Mouse (Mus musculus) liver, adult 2 months (tissue): ENCODE results near the gene Rassf5. TPM values are rescaled to one million over a fixed set of nuclear protein-coding genes. Genes with fewer than 3 reads are reported as not detected.
A peak's percentile ranks its signal among the peaks of the same experiment; 100 is the strongest.

ENCODE experiments used
- DNase-seq: peaks from one replicate; pipeline ENCODE4 v3.0.0-alpha.2; 2011; ENCODE audit warnings: low read depth, low spot score; ENCODE audit errors: extremely low read depth
- H3K27ac ChIP-seq: fragments of 200-500 bp; replicated peaks from 2 replicates; pipeline ENCODE4 v1.5.1; 2012; ENCODE audit warnings: low read depth, mild to moderate bottlenecking, control low read depth, inconsistent platforms, low read length; ENCODE audit not compliant: insufficient read depth
- H3K27me3 ChIP-seq: fragments of 200-500 bp; 2 replicates; pipeline ENCODE4 v1.6.1; 2012; ENCODE audit warnings: mild to moderate bottlenecking, moderate library complexity, low read length, inconsistent platforms; ENCODE audit not compliant: control insufficient read depth, insufficient read depth
- H3K36me3 ChIP-seq: fragments of 200-500 bp; 2 replicates; pipeline ENCODE4 v1.6.1; 2012; ENCODE audit warnings: low read length, inconsistent platforms; ENCODE audit not compliant: control insufficient read depth, insufficient read depth
- H3K4me1 ChIP-seq: fragments of 200-500 bp; 2 replicates; pipeline ENCODE4 v1.6.1; 2011; ENCODE audit warnings: low read length; ENCODE audit not compliant: control insufficient read depth, insufficient read depth
- H3K4me3 ChIP-seq: fragments of 200-500 bp; 2 replicates; pipeline ENCODE4 v1.5.1; 2011; ENCODE audit warnings: low read depth, mild to moderate bottlenecking, control low read depth, low read length, moderate library complexity; ENCODE audit not compliant: insufficient read depth
- H3K79me2 ChIP-seq: fragments of 200-500 bp; 2 replicates; pipeline ENCODE4 v1.6.1; 2012; ENCODE audit warnings: inconsistent platforms, mild to moderate bottlenecking, low read length, moderate library complexity; ENCODE audit not compliant: control insufficient read depth, insufficient read depth
- H3K9ac ChIP-seq: fragments of 200-500 bp; 2 replicates; pipeline ENCODE4 v1.6.1; 2012; ENCODE audit warnings: low read depth, mild to moderate bottlenecking, control low read depth, inconsistent platforms, low read length
- CTCF ChIP-seq: fragments of 200-500 bp; IDR thresholded peaks from 2 replicates; pipeline ENCODE4 v1.5.1; 2011; ENCODE audit warnings: low read depth, low read length, control low read depth
- POLR2A ChIP-seq: fragments of 200-500 bp; IDR thresholded peaks from 2 replicates; pipeline ENCODE4 v1.6.1; 2011; ENCODE audit warnings: low read length, control low read depth; ENCODE audit not compliant: insufficient read depth; ENCODE audit errors: extremely low read depth
- WGBS: fragments of 180-500 bp; shearing (Covaris S2); methylation state at CpG from one replicate; pipeline ENCODE4 v1.1.7; 2018; 5-methylcytosine and 5-hydroxymethylcytosine counted together
- polyA plus RNA-seq: library from polyadenylated mRNA; depleted of rRNA; stranded (reverse); fragments of >200 nt; gene quantifications from 2 replicates; pipeline ENCODE4 v1.2.3, GENCODE M21; 2012
- total RNA-seq: library from RNA; depleted of rRNA; stranded (reverse); fragments of >200 nt; gene quantifications from 2 replicates; pipeline ENCODE4 v1.2.3, GENCODE M21; 2014

Gene Rassf5
- total and polyA plus RNA-seq, 2 experiments, result 3.4 to 6.1 TPM

DNA sequence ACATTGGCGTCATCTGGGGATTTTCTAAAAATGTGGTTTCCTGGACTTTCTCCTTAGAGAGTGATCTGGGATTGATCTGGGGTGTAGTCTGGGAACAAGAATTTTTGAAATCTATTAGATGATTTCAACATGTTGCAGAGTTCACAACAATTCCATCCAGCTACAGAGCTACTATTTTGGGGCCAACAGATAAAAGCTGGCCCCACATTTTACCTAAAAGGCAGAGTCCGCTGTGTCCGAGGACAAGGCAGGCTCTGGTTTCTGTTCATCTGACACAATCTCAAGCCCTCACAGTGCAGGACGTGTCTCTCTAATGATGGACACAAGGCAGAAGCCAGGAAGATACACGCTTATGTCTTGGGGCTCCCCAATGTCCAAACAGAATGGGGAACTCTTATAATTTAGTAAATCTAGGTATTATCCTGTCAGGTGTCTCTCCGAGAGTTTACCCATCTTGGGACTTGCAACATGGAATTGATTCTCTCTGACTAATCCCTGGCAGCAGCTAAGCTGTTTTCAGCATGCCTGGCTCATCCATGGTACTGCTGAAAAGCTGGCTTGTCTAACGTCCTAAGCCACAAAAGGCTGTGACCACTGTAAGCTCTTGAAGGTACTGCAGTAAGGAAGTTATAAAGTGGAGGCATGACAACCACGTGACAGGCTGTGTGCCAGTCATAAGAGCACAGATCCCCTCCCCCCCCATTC lies 60.0 kb downstream of the Rassf5 start:
- H3K27ac ChIP-seq, result peak overlapping the region; percentile 83
- 24% methylated on average over 8 of the region's 8 CpGs for WGBS
- peaks cover 31% of the 10 kb centered on the region for H3K4me1 ChIP-seq
- peak; percentile 96 for DNase-seq
- H3K79me2 ChIP-seq, result no peaks in the 10 kb centered on the region
- no peak overlapping the region for H3K4me3 ChIP-seq
- TF ChIP-seq CTCF (no peak), POLR2A (0 out of 2 replicates have a peak, but pooled peaks have one; percentile 7)
- no peaks in the 10 kb centered on the region for H3K27me3 ChIP-seq
- peak overlapping the region; percentile 27 for H3K9ac ChIP-seq
- no peaks in the 10 kb centered on the region; the same call in 1 of the 2 replicates for H3K36me3 ChIP-seq

DNA sequence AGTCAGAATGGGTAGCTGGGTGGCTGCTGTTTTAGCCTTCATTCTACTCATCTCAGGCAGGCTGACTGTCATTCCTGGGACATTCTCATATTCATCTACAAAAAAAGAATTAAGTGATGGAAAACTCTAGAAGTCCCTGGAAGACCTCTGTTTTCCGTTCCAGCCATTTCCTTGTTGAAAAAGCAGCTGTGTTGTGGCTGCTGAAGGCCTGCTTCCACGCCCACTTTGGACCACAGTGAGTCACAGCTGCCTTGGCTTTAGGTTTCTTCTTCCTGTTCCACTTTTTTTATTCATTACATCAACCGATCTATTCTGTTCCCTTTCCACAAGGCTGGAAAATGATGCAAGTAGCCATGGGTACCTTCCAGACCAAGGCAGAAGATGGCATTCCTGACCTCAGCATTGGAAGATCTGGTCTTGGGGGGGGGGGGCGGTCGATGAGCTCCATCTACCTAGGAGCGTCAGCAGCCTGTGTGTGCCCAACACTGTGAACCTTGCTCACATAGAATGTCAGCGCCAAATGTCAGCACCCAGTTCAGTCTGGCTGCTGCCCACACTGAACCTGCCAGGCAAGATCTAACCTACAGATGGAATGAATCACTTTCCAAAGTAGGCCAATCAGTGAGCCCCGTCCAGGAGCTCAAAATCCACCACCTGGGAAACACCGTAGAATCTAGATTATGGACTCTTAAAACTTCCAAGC lies 60.7 kb downstream of the Rassf5 start:
- Histone ChIP-seq H3K27ac (peak overlapping the region; percentile 81), H3K9ac (0 out of 2 replicates have a peak overlapping the region, but pooled peaks have one; percentile 21), H3K27me3 (no peaks in the 10 kb centered on the region), H3K79me2 (no peaks in the 10 kb centered on the region), H3K36me3 (no peaks in the 10 kb centered on the region; the same call in 1 of the 2 replicates), H3K4me1 (peaks cover 31% of the 10 kb centered on the region), H3K4me3 (no peak overlapping the region)
- DNase-seq, result peak; percentile 94
- TF ChIP-seq POLR2A, result no peak
- no peak for TF ChIP-seq CTCF
- 11% methylated on average over 9 of the region's 9 CpGs for WGBS

DNA sequence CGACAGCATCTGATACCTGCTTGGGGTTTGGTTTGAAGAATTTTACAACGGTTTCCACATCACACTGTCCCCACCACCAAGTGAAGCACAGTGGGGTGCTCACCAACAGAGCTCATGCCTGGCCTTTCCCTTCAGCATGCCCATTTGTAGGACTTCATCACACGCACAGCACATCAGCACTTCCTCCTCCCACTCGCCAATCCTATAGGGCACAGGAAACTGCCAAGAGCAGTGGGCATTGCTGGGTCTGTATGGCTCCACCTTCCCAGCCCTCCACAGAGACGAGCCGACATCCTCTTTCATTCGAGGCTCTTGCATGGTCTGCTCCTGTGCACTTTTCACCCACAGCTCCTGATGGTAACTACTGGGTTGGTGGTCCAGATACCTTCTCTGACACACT lies 61.9 kb downstream of the Rassf5 start:
- H3K79me2 ChIP-seq, result no peaks in the 10 kb centered on the region
- no peak overlapping the region for H3K9ac ChIP-seq
- no peak overlapping the region for H3K4me3 ChIP-seq
- H3K36me3 ChIP-seq, result peaks cover 2% of the 10 kb centered on the region; the same call in 1 of the 2 replicates
- WGBS, result 82% methylated on average over 7 of the region's 7 CpGs
- no peak for TF ChIP-seq POLR2A
- TF ChIP-seq CTCF, result no peak
- H3K27ac ChIP-seq, result no peak overlapping the region; the same call in 1 of the 2 replicates
- peaks cover 31% of the 10 kb centered on the region for H3K4me1 ChIP-seq
- DNase-seq, result no peak
- no peaks in the 10 kb centered on the region for H3K27me3 ChIP-seq

DNA sequence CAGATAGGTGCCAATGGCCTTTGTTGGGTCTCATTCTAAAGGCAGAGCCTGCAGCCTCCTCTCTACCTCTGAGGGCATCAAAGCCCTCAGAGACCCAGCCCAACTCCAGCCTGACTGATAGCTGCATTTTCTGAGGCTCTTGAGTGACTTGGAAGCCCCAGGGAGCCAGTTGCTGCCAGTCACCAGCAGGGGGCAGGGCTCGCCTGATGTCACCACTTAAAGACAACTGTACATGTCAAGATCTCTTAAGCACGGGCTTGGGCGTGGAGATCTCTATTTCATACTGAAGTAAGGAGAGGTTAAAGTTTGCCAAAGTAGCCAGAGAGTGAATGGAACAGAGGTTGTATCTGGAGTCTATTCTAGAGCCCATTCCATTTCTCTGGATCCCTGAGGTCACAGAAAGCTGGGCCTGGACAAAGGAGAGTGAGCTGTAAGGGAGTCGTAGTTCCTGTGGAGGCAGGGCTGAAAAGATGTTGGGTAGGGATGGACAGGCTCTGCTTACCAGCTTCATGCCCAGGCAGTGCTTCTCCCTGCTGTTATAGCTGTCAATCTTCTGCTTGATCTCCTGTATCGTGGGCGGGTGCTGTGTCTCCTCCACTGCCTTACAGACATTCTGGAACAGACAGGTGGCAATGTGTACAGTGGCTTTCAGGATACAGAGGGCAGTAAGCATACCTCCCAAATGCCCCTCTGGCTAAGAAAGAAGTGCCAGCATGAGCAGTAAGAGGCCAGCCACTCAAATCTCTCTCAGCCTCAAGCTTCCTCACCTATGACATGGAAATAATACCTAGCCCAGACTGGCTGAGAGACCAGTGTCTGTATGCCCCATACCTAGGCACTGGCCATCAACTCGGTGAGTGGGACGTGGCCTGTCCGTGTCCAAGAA lies 63.2 kb downstream of the Rassf5 start:
- no peaks in the 10 kb centered on the region for H3K79me2 ChIP-seq
- 63% methylated on average over 9 of the region's 9 CpGs for WGBS

DNA sequence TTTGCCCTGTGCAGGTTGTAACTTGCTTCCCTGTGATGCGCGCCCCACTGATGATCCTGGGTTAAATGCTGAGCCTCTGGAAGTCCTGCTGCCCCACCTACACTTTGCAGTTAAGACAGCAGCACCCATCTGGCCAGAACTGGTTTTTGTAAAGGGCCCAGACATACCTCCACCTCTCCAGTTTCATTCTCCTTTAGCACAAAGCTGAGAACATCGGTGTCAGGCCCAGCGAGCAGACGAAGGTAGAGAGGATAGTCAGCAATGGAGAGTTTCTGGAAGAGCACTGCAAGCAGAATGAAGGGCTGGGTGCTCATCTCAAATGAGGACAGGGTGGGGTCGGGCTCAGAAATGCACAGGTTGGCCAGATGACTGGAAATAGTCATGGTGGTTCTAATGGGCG lies 64.7 kb downstream of the Rassf5 start:
- TF ChIP-seq CTCF (no peak), POLR2A (no peak)
- DNase-seq, result no peak
- no peak overlapping the region for H3K9ac ChIP-seq
- H3K4me1 ChIP-seq, result peaks cover 17% of the 10 kb centered on the region
- no peak overlapping the region for H3K27ac ChIP-seq
- H3K27me3 ChIP-seq, result no peaks in the 10 kb centered on the region
- no peaks in the 10 kb centered on the region for H3K79me2 ChIP-seq
- no peak overlapping the region for H3K4me3 ChIP-seq
- H3K36me3 ChIP-seq, result peaks cover 21% of the 10 kb centered on the region
- 97% methylated on average over 7 of the region's 7 CpGs for WGBS

More for the DNA sequence above, 63.2 kb downstream of the Rassf5 start:
- H3K27ac ChIP-seq, result no peak overlapping the region
- no peak overlapping the region for H3K4me3 ChIP-seq
- H3K9ac ChIP-seq, result no peak overlapping the region
- peaks cover 28% of the 10 kb centered on the region for H3K4me1 ChIP-seq
- no peaks in the 10 kb centered on the region for H3K27me3 ChIP-seq
- peaks cover 12% of the 10 kb centered on the region for H3K36me3 ChIP-seq
- TF ChIP-seq CTCF (peak; percentile 96), POLR2A (no peak)
- peak; percentile 70 for DNase-seq
